Mouse (Mus musculus): ENCODE results near the gene Maml3. TPM values are rescaled to one million over a fixed set of nuclear protein-coding genes. Genes with fewer than 3 reads are reported as not detected.
A peak's percentile ranks its signal among the peaks of the same experiment; 100 is the strongest.

Gene Maml3
- 5.7 and 6.9 TPM in 2 replicates for polyA plus RNA-seq (2015; fragmentation: Nextera tagmentation; extraction: Ambion mirVana)

DNA sequence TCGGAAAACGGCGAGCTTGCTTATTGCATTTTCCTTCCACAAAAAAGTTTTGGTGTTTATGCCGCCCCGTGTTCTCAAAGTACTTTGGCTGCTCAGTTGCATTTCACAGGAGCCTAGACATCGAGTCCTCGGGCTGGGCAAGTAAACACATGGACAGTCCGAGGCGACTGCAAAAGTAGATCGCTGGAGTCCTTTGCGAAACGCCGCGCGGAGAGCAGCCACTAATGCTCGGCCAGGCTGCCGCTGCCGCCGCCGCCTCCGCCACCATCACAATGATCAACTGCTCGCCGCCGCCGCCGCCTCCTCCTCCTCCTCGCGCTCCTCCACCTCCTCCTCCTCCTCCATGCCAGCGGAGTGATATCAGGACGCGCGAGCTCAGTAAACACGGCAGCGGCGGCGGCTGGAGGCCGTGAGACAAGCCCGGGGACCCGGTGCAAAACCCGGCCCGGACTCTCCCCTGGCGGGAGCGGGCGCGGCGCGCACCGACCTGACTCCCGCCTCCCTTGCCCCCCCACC lies at the start of gene Maml3:
Maml3 (minus strand) TSS at position 441 of the 516 bp plus-strand sequence.
- WGBS = under 1% methylated on average over 25 of the region's 49 CpGs
- ATAC-seq = peak; percentile 19

DNA sequence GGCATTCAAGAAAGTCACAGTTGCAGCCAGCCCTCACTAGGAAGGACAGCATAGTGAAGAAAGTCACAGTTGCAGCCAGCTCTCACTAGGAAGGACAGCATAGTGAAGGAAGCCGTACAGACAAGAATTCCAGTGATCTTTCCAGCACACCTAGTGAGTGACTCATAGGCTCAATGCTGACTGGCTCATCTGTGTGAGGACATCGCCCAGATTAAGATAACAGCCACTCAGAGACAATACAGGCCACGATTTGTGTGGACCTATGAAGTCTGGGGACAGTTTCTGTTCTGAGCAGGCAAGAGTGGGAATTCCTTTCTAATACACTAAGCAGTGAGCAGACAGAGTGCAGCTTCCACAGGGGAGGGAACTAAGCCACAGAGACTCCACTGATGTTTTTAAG lies 46.3 kb upstream of the Maml3 start:
- Histone ChIP-seq H3K9ac (ENCODE audit: low read depth, low read length) (no peak overlapping the region), H3K27me3 (ENCODE audit: control insufficient read depth, insufficient read depth, low read depth, low read length) (no peaks in the 10 kb centered on the region), H3K36me3 (ENCODE audit: control insufficient read depth, insufficient read depth, low read length) (no peaks in the 10 kb centered on the region), H3K27ac (ENCODE audit: low read length) (no peak overlapping the region), H3K4me2 (ENCODE audit: low read length) (no peak overlapping the region), H3K4me3 (ENCODE audit: low read depth, low read length) (no peak overlapping the region), H3K9me3 (replicated peaks; ENCODE audit: control insufficient read depth, low read length, poor library complexity, severe bottlenecking) (no peaks in the 10 kb centered on the region), H3K4me1 (ENCODE audit: control insufficient read depth, insufficient read depth, low read length) (no peaks in the 10 kb centered on the region)
- WGBS = 74% methylated on average over 3 of the region's 3 CpGs
- ATAC-seq = no peak

More for the DNA sequence above, at the start of gene Maml3:
- H3K4me1 ChIP-seq (ENCODE audit: control insufficient read depth, insufficient read depth, low read length) = peaks cover 7% of the 10 kb centered on the region
- H3K27ac ChIP-seq (ENCODE audit: low read length) = peak within 1 kb of the TSS; percentile 97
- H3K9me3 ChIP-seq (replicated peaks; ENCODE audit: control insufficient read depth, low read length, poor library complexity, severe bottlenecking) = no peaks in the 10 kb centered on the region
- no peaks in the 10 kb centered on the region for H3K27me3 ChIP-seq (ENCODE audit: control insufficient read depth, insufficient read depth, low read depth, low read length)
- peak within 1 kb of the TSS; percentile 84 for H3K9ac ChIP-seq (ENCODE audit: low read depth, low read length)
- H3K4me2 ChIP-seq (ENCODE audit: low read length) = peak within 1 kb of the TSS; percentile 89
- peak within 1 kb of the TSS; percentile 64 for H3K4me3 ChIP-seq (ENCODE audit: low read depth, low read length)
- H3K36me3 ChIP-seq (ENCODE audit: control insufficient read depth, insufficient read depth, low read length) = no peaks in the 10 kb centered on the region

DNA sequence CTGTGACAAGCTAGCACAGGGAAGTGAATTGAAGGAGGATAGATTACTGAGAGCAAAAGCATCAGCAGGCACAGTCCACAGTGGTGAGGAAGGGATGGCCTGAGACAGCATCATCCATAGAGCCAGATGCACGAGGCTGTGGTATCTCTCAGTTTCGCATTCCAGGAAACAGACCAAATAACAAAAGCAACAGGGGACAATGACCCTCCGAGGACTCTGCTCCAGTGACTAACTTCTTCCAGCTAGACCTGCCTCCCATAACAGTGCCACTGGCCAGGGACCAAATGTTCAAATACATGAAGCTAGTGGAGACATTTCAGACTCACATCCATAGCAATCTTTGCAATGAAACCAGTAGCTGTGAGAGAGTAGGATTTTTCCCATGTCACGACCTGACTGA lies 43.4 kb upstream of the Maml3 start:
- no peak for ATAC-seq
- 55% methylated on average over 4 of the region's 4 CpGs for WGBS
- no peak overlapping the region for H3K9ac ChIP-seq (ENCODE audit: low read depth, low read length)
- no peaks in the 10 kb centered on the region for H3K27me3 ChIP-seq (ENCODE audit: control insufficient read depth, insufficient read depth, low read depth, low read length)
- no peak overlapping the region for H3K27ac ChIP-seq (ENCODE audit: low read length)
- H3K4me2 ChIP-seq (ENCODE audit: low read length) = no peak overlapping the region
- H3K4me1 ChIP-seq (ENCODE audit: control insufficient read depth, insufficient read depth, low read length) = no peaks in the 10 kb centered on the region
- no peaks in the 10 kb centered on the region for H3K36me3 ChIP-seq (ENCODE audit: control insufficient read depth, insufficient read depth, low read length)
- no peaks in the 10 kb centered on the region for H3K9me3 ChIP-seq (replicated peaks; ENCODE audit: control insufficient read depth, low read length, poor library complexity, severe bottlenecking)
- no peak overlapping the region for H3K4me3 ChIP-seq (ENCODE audit: low read depth, low read length)

DNA sequence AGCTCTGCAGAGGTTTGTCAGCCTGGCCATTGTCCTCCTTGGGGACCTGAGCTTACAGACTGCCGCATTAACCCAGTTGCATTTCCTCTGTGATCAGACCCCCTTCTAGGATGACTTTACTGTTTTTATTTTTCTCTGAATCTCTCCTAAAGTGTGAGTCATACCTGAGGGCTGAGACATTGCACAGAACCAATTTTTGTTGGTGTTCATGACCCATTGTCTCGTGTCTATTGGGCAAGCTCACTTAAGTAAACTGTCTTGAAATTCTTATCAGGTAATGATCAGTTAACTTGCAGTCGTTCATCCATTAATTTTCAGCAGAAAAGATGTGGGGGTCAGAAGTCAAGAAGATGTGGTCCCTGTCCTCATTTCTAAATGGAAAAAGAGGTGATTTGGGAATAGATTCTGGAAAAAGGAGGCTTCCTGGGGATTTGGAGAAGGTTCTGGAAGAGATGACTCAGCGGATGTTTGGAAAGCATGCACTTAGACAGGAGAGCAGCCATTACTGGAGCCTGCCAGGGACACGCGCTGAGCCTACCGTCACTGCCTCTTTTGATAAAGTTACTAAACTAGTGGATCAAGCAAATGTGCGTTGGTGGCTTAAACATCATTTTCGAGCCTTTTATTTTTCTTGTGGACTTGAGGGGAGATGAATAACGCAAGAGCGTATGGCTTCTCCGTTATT lies 40.0 kb upstream of the Maml3 start:
- ATAC-seq = no peak
- Histone ChIP-seq H3K9ac (ENCODE audit: low read depth, low read length) (no peak overlapping the region), H3K4me1 (ENCODE audit: control insufficient read depth, insufficient read depth, low read length) (no peaks in the 10 kb centered on the region), H3K27me3 (ENCODE audit: control insufficient read depth, insufficient read depth, low read depth, low read length) (no peaks in the 10 kb centered on the region), H3K4me3 (ENCODE audit: low read depth, low read length) (no peak overlapping the region), H3K27ac (ENCODE audit: low read length) (no peak overlapping the region), H3K9me3 (replicated peaks; ENCODE audit: control insufficient read depth, low read length, poor library complexity, severe bottlenecking) (no peaks in the 10 kb centered on the region), H3K4me2 (ENCODE audit: low read length) (no peak overlapping the region), H3K36me3 (ENCODE audit: control insufficient read depth, insufficient read depth, low read length) (no peaks in the 10 kb centered on the region)
- 91% methylated on average over 12 of the region's 12 CpGs for WGBS

DNA sequence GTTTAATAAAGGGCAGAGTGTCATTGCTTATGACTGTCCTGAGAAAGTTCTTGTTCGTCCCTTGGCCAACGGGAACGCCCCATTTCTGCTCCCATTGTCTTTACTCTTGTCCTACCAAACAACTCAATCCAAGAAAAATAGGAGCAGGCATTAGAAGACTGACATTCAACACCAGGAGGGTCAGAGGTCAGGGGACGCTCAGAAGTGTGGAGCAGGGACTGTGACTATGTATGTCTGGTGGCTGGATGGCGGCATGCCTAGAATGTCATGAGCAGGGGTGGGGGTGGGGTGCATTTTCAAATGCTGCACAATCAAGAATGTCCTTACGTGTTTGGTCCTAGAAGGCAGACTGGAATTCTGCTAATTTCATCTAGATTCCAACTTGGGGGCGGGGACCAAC lies 38.1 kb upstream of the Maml3 start:
- WGBS = 71% methylated on average over 7 of the region's 7 CpGs
- no peaks in the 10 kb centered on the region for H3K9me3 ChIP-seq (replicated peaks; ENCODE audit: control insufficient read depth, low read length, poor library complexity, severe bottlenecking)
- no peaks in the 10 kb centered on the region; the same call in 1 of the 2 replicates for H3K4me1 ChIP-seq (ENCODE audit: control insufficient read depth, insufficient read depth, low read length)
- no peak overlapping the region for H3K4me3 ChIP-seq (ENCODE audit: low read depth, low read length)
- H3K9ac ChIP-seq (ENCODE audit: low read depth, low read length) = no peak overlapping the region
- ATAC-seq = no peak
- H3K27ac ChIP-seq (ENCODE audit: low read length) = no peak overlapping the region
- H3K4me2 ChIP-seq (ENCODE audit: low read length) = no peak overlapping the region
- H3K36me3 ChIP-seq (ENCODE audit: control insufficient read depth, insufficient read depth, low read length) = no peaks in the 10 kb centered on the region
- no peaks in the 10 kb centered on the region for H3K27me3 ChIP-seq (ENCODE audit: control insufficient read depth, insufficient read depth, low read depth, low read length)

DNA sequence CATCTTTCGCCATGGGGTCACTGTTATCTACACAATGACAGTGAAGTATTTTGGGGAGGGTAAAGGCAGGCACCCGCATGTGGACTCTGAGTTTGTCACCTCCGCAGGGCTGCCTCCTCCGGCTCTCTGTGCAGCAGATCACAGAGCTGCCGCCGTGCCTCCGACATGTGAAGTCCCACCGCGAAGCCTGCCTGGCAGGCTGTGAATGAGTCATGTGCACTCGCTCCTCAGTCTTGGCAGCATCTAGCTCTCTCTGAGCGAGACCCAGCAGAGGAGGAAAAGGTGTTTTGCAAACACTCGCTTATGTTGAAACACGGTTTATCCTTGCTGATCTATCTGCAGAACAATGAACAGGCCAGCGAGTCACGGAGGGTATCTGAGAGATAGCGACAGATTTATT lies 35.3 kb upstream of the Maml3 start:
- ATAC-seq = 0 out of 2 replicates have a peak, but pooled peaks have one; percentile 48
- H3K27ac ChIP-seq (ENCODE audit: low read length) = no peak overlapping the region
- no peaks in the 10 kb centered on the region for H3K36me3 ChIP-seq (ENCODE audit: control insufficient read depth, insufficient read depth, low read length)
- no peaks in the 10 kb centered on the region for H3K9me3 ChIP-seq (replicated peaks; ENCODE audit: control insufficient read depth, low read length, poor library complexity, severe bottlenecking)
- no peak overlapping the region for H3K4me3 ChIP-seq (ENCODE audit: low read depth, low read length)
- no peaks in the 10 kb centered on the region for H3K27me3 ChIP-seq (ENCODE audit: control insufficient read depth, insufficient read depth, low read depth, low read length)
- no peaks in the 10 kb centered on the region; the same call in 1 of the 2 replicates for H3K4me1 ChIP-seq (ENCODE audit: control insufficient read depth, insufficient read depth, low read length)
- 66% methylated on average over 16 of the region's 16 CpGs for WGBS
- H3K9ac ChIP-seq (ENCODE audit: low read depth, low read length) = no peak overlapping the region
- no peak overlapping the region for H3K4me2 ChIP-seq (ENCODE audit: low read length)

DNA sequence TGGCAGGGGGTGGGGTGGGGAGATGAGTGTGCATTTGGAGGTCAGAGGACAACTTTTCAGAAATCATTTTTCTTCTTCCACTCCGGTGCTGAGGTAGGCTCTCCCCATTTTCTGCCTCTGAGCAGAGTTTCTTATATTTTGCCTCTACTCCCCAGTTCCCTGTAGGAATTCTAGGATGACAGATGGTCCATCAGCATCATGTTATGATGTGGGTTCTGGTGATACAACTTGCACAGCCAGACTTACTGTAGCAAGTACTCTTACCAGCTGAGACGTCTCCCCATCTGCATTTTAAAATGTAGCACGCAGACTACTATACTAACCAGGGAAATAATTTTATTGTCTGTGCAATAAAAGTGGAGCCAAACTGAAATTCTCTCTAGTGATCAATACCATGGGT lies 20.5 kb upstream of the Maml3 start:
- Histone ChIP-seq H3K4me2 (ENCODE audit: low read length) (no peak overlapping the region), H3K27me3 (ENCODE audit: control insufficient read depth, insufficient read depth, low read depth, low read length) (no peaks in the 10 kb centered on the region), H3K4me3 (ENCODE audit: low read depth, low read length) (no peak overlapping the region), H3K9me3 (replicated peaks; ENCODE audit: control insufficient read depth, low read length, poor library complexity, severe bottlenecking) (no peaks in the 10 kb centered on the region), H3K4me1 (ENCODE audit: control insufficient read depth, insufficient read depth, low read length) (no peaks in the 10 kb centered on the region), H3K36me3 (ENCODE audit: control insufficient read depth, insufficient read depth, low read length) (no peaks in the 10 kb centered on the region), H3K27ac (ENCODE audit: low read length) (no peak overlapping the region), H3K9ac (ENCODE audit: low read depth, low read length) (no peak overlapping the region)
- ATAC-seq = no peak
- WGBS = 88% methylated on average over 3 of the region's 3 CpGs

DNA sequence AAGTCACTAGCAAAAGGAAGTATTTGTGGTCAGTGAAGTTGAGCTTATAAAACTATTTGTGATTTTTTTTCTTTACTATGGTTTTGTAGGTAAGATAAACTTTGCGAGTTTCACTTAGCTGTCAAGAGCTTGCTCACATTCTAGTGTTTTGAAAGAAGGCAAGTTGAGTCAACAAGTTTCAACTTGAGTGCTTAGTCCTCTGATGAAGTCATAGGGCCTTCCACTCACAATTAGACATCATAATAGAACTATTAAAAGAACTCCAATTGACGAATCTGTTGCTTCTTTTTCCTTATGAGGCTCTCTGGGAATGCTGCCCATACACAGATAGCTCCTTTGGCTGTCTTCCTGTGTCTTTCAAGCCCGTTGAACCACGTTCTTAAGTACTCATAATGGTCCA lies 16.0 kb upstream of the Maml3 start:
- Histone ChIP-seq H3K27me3 (ENCODE audit: control insufficient read depth, insufficient read depth, low read depth, low read length) (no peaks in the 10 kb centered on the region), H3K4me1 (ENCODE audit: control insufficient read depth, insufficient read depth, low read length) (no peaks in the 10 kb centered on the region), H3K9me3 (replicated peaks; ENCODE audit: control insufficient read depth, low read length, poor library complexity, severe bottlenecking) (no peaks in the 10 kb centered on the region), H3K4me2 (ENCODE audit: low read length) (no peak overlapping the region), H3K27ac (ENCODE audit: low read length) (no peak overlapping the region), H3K9ac (ENCODE audit: low read depth, low read length) (no peak overlapping the region), H3K36me3 (ENCODE audit: control insufficient read depth, insufficient read depth, low read length) (no peaks in the 10 kb centered on the region), H3K4me3 (ENCODE audit: low read depth, low read length) (no peak overlapping the region)
- WGBS = 82% methylated on average over 4 of the region's 4 CpGs
- ATAC-seq = no peak

DNA sequence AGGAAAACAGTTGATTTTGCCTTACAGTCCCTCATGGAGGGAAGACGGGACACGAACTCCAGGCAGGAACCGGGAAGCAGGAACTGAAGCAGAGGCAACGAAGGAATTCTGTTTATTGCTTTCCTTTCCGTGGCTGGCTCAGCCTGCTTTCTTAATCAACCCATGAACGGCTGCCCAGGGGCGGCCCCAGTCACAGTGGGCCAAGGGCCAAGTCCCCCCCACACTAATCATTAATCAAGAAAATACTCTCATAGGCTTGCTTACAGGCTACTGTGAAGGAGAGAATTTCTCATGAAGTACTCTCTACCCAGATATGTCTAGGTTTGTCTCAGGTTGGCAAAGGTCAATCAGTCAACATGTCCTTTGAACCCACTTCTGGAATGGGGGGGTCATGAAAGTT lies 14.3 kb upstream of the Maml3 start:
- Histone ChIP-seq H3K9ac (ENCODE audit: low read depth, low read length) (no peak overlapping the region), H3K9me3 (replicated peaks; ENCODE audit: control insufficient read depth, low read length, poor library complexity, severe bottlenecking) (no peaks in the 10 kb centered on the region), H3K4me3 (ENCODE audit: low read depth, low read length) (no peak overlapping the region), H3K4me2 (ENCODE audit: low read length) (no peak overlapping the region), H3K27me3 (ENCODE audit: control insufficient read depth, insufficient read depth, low read depth, low read length) (no peaks in the 10 kb centered on the region), H3K4me1 (ENCODE audit: control insufficient read depth, insufficient read depth, low read length) (no peaks in the 10 kb centered on the region), H3K27ac (ENCODE audit: low read length) (no peak overlapping the region), H3K36me3 (ENCODE audit: control insufficient read depth, insufficient read depth, low read length) (no peaks in the 10 kb centered on the region)
- no peak for ATAC-seq
- WGBS = 90% methylated on average over 7 of the region's 7 CpGs
